Mouse (Mus musculus): ENCODE data around the gene Chpf2. TPM values are rescaled to one million over a fixed set of nuclear protein-coding genes. Genes with fewer than 3 reads are reported as not detected.
A peak's percentile ranks its signal among the peaks of the same experiment; 100 is the strongest.
"Not testable (repeated sequence)": the region's sequence is repeated elsewhere in the genome, so short reads cannot be mapped to it uniquely, and the experiment has no call there.

The Chpf2 gene
- polyA plus RNA-seq (2015; fragmentation: Nextera tagmentation; extraction: Ambion mirVana): 11.8 and 12.7 TPM in 2 replicates

DNA sequence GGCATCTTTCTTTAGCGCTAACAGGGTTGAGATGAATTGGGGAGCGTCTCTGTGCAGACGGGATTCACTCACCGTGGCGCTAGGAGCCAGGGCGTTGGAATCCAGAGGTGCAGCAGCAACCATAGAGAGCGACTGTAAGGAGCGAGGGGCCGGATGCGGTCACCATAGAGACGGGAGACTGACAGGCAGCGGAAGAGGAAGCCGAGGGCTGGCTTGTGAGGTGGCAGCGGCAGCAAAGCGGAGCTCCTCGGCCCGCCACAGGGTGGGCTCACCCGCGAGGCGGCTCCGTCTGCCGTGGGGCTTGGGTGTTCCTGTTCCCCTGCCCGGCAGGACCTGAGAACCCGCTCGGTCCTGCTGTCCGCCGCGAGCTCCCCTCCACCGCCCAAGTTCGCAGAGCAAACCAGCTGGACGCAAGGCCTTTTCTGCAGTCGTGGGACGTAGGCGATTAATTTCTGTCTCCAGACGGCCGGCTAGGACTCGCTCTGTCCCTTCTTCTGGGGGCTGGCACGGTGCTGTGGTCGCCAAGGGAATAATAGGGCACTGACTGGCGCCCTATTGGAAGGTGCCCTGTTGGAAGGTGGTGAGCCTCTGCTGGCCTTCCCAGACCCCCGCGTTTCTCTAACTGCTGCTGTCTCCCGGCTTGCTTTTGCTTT lies at the start of gene Chpf2:
Gene Chpf2, plus strand, starts transcription at position 195 of the 653 bp plus-strand sequence.
- ATAC-seq (ENCODE audit: low read depth) (peak; percentile 87), DNase-seq (peak; percentile 68)
- H3K4me1 ChIP-seq (replicated peaks): peaks cover 43% of the 10 kb centered on the region
- peak within 1 kb of the TSS; percentile 83 for H3K4me2 ChIP-seq
- peak within 1 kb of the TSS; percentile 87 for H3K9ac ChIP-seq
- no peaks in the 10 kb centered on the region for H3K9me3 ChIP-seq (replicated peaks)
- H3K27me3 ChIP-seq: peaks cover 8% of the 10 kb centered on the region
- H3K27ac ChIP-seq: peak within 1 kb of the TSS; percentile 79
- under 1% methylated on average over 43 of the region's 43 CpGs for WGBS (ENCODE audit: insufficient replicate concordance)
- H3K4me3 ChIP-seq (replicated peaks): peak within 1 kb of the TSS; percentile 93
- H3K36me3 ChIP-seq: peaks cover 28% of the 10 kb centered on the region

DNA sequence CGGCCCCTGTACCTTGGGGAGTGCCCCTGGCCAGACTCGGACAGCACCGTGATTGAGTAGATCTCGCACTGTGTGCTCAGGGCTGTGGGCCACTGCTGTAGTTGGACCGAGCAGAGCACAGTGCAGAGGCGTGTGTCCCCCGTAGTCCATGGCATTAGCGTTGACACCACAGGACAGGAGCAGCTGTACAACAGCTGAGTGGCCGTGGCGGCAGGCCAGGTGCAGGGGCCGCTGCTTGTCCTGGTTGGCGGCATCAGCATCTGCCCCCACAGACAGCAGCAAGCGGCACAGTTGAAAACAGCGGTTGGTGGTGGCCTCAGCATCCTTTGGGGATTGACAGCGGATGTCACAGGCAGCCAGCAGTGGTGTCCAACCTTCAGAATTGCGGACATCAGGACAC lies 48.9 kb upstream of the Chpf2 start:
- Histone ChIP-seq H3K27me3 (peaks cover 36% of the 10 kb centered on the region), H3K9me3 (replicated peaks) (no peaks in the 10 kb centered on the region), H3K4me1 (replicated peaks) (peaks cover 11% of the 10 kb centered on the region), H3K27ac (no peak overlapping the region), H3K4me2 (no peak overlapping the region), H3K9ac (no peak overlapping the region), H3K4me3 (replicated peaks) (no peak overlapping the region), H3K36me3 (no peaks in the 10 kb centered on the region)
- no peak for ATAC-seq (ENCODE audit: low read depth)
- DNase-seq: no peak
- 58% methylated on average over 16 of the region's 16 CpGs for WGBS (ENCODE audit: insufficient replicate concordance)

DNA sequence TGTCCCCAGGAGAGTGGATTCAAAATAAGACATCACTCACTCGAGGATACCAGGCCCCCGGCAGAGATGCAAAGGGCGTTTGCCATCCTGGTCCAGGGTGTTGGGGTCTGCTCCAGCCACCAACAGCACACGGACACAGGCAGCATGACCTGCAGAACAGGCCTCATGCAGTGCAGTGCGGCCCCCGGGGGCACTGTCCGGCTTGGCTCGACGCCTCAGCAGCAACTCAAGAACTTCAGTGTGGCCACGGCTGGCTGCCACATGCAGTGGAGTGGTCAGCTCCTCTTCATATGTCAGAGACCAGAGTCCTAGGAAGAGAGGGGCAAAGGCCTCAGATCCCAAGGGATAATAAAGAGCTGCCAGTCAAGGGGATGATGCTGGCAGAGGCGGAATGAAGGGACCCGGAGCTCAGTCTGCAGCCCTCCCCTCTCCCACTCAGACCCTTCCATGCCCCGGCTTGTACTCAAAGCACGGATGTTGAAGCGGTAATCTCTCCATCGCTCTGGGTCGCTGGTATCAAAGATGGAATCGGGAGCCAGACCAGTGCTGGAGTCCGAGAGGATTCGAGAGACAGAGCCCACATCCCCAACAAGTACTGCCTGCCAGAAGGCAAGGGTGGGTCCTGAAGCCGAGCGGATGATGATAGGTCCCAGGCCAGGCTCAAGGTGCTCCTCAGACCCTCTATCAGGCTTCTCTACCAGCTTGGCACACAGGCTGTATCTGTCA lies 46.8 kb upstream of the Chpf2 start:
- ATAC-seq (ENCODE audit: low read depth) (no peak), DNase-seq (no peak)
- no peak overlapping the region for H3K4me3 ChIP-seq (replicated peaks)

DNA sequence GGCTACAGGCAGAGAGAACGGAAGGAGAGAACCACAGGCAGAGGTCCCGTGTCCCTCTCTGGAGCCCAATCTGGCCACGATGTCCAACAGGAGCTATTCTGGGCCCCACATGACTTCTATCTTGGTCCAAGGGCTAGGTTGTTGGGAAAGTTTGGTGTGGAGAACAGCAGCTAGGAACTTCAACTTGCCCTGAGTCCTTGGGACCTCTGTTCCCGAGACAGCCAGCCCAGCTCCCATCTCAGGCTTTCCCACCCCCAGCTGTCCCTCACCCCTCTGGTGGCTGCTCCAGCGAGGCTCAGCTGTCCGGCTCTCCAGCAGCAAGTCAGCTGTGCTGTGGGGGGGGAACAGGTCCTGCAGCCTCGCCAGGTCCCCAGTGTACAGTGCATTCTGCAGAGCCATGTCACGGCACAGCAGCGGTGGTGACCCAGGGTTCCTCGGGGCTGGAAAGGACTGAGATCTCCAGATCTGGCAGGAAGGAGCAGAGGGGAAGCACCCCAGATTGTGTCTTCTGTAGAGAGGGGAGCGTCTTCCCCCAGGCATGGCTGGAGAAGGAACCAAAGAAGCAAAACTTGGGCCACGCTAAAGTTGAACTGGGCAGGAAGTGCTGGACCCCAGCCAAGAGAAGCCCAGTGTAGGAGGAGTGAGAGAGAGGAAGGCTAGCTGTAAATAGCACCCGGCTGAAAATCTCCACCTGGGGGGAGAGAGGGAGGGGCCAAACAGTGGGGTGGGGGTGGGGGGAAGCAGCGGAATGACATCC lies 46.0 kb upstream of the Chpf2 start, which contains the start of gene Asb10:
Gene Asb10, minus strand, starts transcription at position 592 of the 757 bp plus-strand sequence.
- 16% methylated on average over 14 of the region's 14 CpGs for WGBS (ENCODE audit: insufficient replicate concordance)
- no peak for DNase-seq
- no peak within 1 kb of the TSS for H3K9ac ChIP-seq
- peaks cover 24% of the 10 kb centered on the region for H3K27me3 ChIP-seq
- H3K9me3 ChIP-seq (replicated peaks): no peaks in the 10 kb centered on the region
- peaks cover 11% of the 10 kb centered on the region for H3K4me1 ChIP-seq (replicated peaks)
- peak within 1 kb of the TSS; percentile 23; the same call in 1 of the 2 replicates for H3K4me2 ChIP-seq
- peak; percentile 36 for ATAC-seq (ENCODE audit: low read depth)
- H3K4me3 ChIP-seq (replicated peaks): no peak within 1 kb of the TSS
- no peaks in the 10 kb centered on the region for H3K36me3 ChIP-seq
- no peak within 1 kb of the TSS for H3K27ac ChIP-seq

More for the DNA sequence above, 46.8 kb upstream of the Chpf2 start:
- Histone ChIP-seq H3K4me2 (no peak overlapping the region), H3K4me1 (replicated peaks) (peaks cover 11% of the 10 kb centered on the region), H3K36me3 (no peaks in the 10 kb centered on the region), H3K9ac (no peak overlapping the region), H3K27me3 (peaks cover 24% of the 10 kb centered on the region), H3K27ac (no peak overlapping the region), H3K9me3 (replicated peaks) (no peaks in the 10 kb centered on the region)
- WGBS (ENCODE audit: insufficient replicate concordance): 62% methylated on average over 22 of the region's 22 CpGs

DNA sequence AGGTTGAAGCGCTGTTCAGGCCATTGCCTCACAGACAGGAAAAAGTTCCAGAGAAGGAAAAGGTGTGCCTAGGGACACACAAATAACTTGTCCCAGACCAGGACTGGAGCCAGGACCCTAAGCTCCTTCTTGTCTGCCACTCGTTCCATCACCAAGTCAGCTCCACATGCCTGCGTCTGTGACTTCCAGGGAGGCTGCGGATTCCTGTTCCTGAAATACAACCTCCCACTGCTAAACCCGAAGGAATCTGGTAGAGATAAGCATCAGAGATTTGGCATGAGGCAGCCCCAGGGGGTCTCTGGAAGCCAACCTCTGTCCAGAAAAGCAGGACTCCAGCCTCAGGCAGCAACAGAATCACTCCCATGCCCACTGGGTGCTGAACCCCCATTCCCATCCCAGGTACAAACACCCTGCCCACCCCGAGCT lies 45.4 kb upstream of the Chpf2 start:
- H3K4me1 ChIP-seq (replicated peaks): peaks cover 11% of the 10 kb centered on the region
- 15% methylated on average over 6 of the region's 6 CpGs for WGBS (ENCODE audit: insufficient replicate concordance)
- H3K36me3 ChIP-seq: no peaks in the 10 kb centered on the region
- no peak overlapping the region for H3K4me3 ChIP-seq (replicated peaks)
- peaks cover 22% of the 10 kb centered on the region for H3K27me3 ChIP-seq
- H3K9me3 ChIP-seq (replicated peaks): no peaks in the 10 kb centered on the region
- H3K4me2 ChIP-seq: 0 out of 2 replicates have a peak overlapping the region, but pooled peaks have one; percentile 23
- ATAC-seq (ENCODE audit: low read depth): no peak
- no peak overlapping the region for H3K9ac ChIP-seq
- no peak overlapping the region for H3K27ac ChIP-seq
- no peak for DNase-seq

DNA sequence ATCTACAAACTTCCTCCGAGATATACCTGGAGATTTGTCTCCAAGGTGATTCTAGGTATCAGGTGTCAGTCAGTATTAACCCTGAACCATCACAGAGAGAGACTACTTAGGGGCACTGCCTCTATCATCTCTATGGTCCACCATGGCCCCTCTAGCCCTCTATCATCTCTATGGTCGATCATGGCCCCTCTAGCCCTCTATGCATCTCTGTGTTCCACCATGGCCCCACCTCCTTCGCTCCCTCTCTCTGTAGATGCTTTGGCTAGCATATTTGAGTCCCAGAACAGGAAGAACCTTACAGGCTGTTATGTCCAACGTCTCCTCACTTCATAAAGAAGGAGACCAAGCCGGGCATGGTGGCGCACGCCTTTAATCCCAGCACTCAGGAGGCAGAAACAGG lies 43.9 kb upstream of the Chpf2 start:
- Histone ChIP-seq H3K27me3 (peaks cover 14% of the 10 kb centered on the region), H3K9ac (no peak overlapping the region), H3K9me3 (replicated peaks) (no peaks in the 10 kb centered on the region), H3K36me3 (no peaks in the 10 kb centered on the region), H3K4me3 (replicated peaks) (no peak overlapping the region), H3K4me2 (no peak overlapping the region), H3K4me1 (replicated peaks) (peaks cover 11% of the 10 kb centered on the region), H3K27ac (no peak overlapping the region)
- DNase-seq: no peak
- 58% methylated on average over 7 of the region's 7 CpGs for WGBS (ENCODE audit: insufficient replicate concordance)
- no peak for ATAC-seq (ENCODE audit: low read depth)

DNA sequence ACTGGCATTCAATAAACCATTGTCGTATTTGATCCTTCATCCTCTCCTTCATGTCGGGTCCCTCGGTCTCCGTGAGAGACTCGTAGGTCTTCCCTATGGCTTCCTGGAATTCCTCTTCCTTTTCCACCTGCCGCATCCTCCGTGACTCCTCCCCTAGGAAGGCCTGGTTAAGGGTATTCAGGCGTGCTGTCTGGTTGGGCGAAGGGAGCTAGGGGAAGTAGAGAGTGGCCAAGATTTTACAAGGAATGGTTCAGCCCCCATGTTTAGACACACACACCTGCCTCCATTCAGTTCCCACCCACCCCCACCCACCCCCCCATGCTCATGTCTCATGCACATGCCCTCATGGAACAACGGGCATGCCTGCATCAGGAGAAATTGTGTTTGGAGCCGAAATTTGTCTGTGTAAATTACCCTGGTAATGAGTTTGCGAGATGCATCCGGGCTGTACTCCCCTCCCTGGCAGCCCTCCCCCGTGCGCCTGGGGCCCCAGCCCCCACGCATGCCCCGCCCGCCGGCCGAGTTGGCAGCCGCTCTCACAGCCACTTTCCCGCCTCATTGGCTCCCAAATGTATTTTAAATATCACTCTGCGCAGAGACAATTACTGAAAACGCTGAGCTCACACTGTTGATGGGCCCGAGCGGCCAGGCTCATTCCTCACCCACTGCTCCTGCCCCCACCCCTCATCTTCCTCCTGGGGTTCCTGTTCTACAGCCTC lies 35.8 kb upstream of the Chpf2 start:
- no peaks in the 10 kb centered on the region for H3K36me3 ChIP-seq
- no peak for ATAC-seq (ENCODE audit: low read depth)
- H3K9ac ChIP-seq: no peak overlapping the region
- 30% methylated on average over 26 of the region's 26 CpGs for WGBS (ENCODE audit: insufficient replicate concordance)
- no peaks in the 10 kb centered on the region for H3K9me3 ChIP-seq (replicated peaks)
- H3K4me2 ChIP-seq: no peak overlapping the region
- H3K4me3 ChIP-seq (replicated peaks): no peak overlapping the region
- H3K27ac ChIP-seq: no peak overlapping the region
- H3K4me1 ChIP-seq (replicated peaks): peaks cover 6% of the 10 kb centered on the region
- peaks cover 48% of the 10 kb centered on the region for H3K27me3 ChIP-seq
- no peak for DNase-seq

DNA sequence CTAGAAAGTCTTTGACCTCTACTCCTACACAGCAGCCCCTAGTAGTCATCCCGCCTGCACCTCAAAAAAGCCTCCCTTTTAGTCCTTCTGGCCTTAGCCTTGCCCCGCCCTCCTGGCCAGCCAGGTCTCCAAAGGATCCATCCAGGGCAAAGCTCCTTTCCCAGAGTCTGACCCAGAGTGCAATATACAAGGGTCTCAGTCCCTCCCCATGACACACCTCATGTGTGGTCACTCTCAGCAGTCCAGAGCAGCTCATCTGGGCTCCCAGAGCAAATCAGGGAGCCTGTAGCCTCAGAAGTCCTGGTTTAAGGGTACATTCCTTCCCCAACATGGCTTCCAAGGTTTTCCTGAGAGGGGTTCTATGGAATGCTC lies 35.2 kb upstream of the Chpf2 start:
- no peak for ATAC-seq (ENCODE audit: low read depth)
- Histone ChIP-seq H3K9me3 (replicated peaks) (no peaks in the 10 kb centered on the region), H3K27ac (no peak overlapping the region), H3K4me1 (replicated peaks) (peaks cover 6% of the 10 kb centered on the region), H3K27me3 (peaks cover 48% of the 10 kb centered on the region), H3K4me3 (replicated peaks) (no peak overlapping the region), H3K4me2 (no peak overlapping the region), H3K36me3 (no peaks in the 10 kb centered on the region), H3K9ac (no peak overlapping the region)
- 37% methylated on average over 2 of the region's 2 CpGs for WGBS (ENCODE audit: insufficient replicate concordance)
- DNase-seq: no peak

DNA sequence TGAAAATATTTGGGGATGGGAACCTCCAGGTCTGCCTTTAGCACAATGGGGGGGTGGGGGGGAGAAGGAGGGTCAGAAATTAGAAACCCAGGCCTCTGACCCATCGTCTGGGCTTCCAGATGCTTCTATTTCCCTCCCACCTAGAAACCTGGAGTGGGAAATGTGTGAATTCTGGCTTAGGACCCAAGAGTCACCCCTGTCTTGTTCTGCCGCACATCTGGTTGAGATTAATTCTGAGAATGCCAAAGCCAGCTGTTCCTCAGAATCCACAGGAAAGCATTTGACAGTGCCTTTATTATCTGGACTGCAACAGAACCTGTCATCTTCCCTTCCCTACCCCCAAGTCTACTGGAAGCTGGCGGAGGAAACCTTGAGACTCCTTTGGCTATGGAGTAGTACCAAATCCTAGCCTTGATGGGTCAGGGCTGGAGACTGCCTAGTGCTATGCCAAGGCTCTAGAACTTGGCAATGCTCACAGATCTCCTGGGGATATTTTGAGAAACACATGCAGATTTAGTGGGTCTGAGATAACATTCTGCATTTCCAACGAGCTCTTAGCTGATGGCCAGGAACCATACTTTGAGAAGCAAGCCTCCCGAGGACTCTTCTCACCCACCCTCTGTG lies 32.8 kb upstream of the Chpf2 start:
- Histone ChIP-seq H3K4me3 (replicated peaks) (no peak overlapping the region), H3K27ac (no peak overlapping the region), H3K4me1 (replicated peaks) (peaks cover 6% of the 10 kb centered on the region), H3K27me3 (peaks cover 48% of the 10 kb centered on the region), H3K9me3 (replicated peaks) (no peaks in the 10 kb centered on the region), H3K4me2 (no peak overlapping the region), H3K9ac (no peak overlapping the region), H3K36me3 (no peaks in the 10 kb centered on the region)
- WGBS (ENCODE audit: insufficient replicate concordance): 52% methylated on average over 5 of the region's 5 CpGs
- no peak for DNase-seq
- no peak for ATAC-seq (ENCODE audit: low read depth)

DNA sequence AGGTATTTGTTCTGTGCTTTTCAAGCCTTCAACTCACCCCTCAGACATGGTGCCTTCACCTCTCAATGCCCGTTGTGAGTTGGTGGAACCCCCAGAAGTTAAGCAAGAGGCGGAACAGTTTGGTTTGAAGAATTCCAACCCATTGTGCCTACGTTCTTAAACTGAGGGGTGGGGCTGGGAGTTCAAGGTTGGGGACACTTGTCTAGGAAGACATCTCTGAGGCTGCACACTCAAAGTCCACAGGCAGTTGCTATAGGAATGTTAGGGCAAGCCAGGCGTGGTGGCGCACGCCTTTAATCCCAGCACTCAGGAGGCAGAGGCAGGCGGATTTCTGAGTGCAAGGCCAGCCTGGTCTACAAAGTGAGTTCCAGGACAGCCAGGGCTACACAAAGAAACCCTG lies 31.2 kb upstream of the Chpf2 start:
- not testable (repeated sequence) for DNase-seq; H3K27ac ChIP-seq; H3K9ac ChIP-seq; H3K4me2 ChIP-seq; H3K4me3 ChIP-seq (replicated peaks); H3K36me3 ChIP-seq; H3K4me1 ChIP-seq (replicated peaks); H3K9me3 ChIP-seq (replicated peaks); ATAC-seq (ENCODE audit: low read depth)
- H3K27me3 ChIP-seq: peaks cover 40% of the 10 kb centered on the region
- WGBS (ENCODE audit: insufficient replicate concordance): 78% methylated on average over 7 of the region's 7 CpGs
